Mouse (Mus musculus) intestine, embryonic 15.5 days (tissue): Measurements from ENCODE around the gene Asic2. TPM values are rescaled to one million over a fixed set of nuclear protein-coding genes. Genes with fewer than 3 reads are reported as not detected.

Source experiments
- ATAC-seq: fragments of 200-750 bp; cut with Nextera tagmentation; 2 replicates; pipeline ENCODE4 v1.8.0; 2017; ENCODE audit warnings: moderate TSS enrichment, moderate library complexity
- H3K27ac ChIP-seq: fragments of 300-500 bp; sonication (generic); 2 replicates; pipeline ENCODE4 v1.5.1; 2015; ENCODE audit warnings: mild to moderate bottlenecking, inconsistent platforms
- H3K27me3 ChIP-seq: fragments of 300-500 bp; sonication (generic); replicated peaks from 2 replicates; pipeline ENCODE4 v1.6.1; 2015; ENCODE audit warnings: inconsistent platforms
- H3K36me3 ChIP-seq: fragments of 300-500 bp; sonication (generic); 2 replicates; pipeline ENCODE4 v1.6.1; 2015; ENCODE audit warnings: inconsistent platforms
- H3K4me1 ChIP-seq: fragments of 300-500 bp; sonication (generic); replicated peaks from 2 replicates; pipeline ENCODE4 v1.6.1; 2015; ENCODE audit warnings: inconsistent platforms
- H3K4me2 ChIP-seq: fragments of 300-500 bp; sonication (generic); replicated peaks from 2 replicates; pipeline ENCODE4 v1.6.1; 2015; ENCODE audit warnings: mild to moderate bottlenecking, inconsistent platforms
- H3K4me3 ChIP-seq: fragments of 300-500 bp; sonication (generic); replicated peaks from 2 replicates; pipeline ENCODE4 v1.5.1; 2015; ENCODE audit warnings: inconsistent platforms
- H3K9ac ChIP-seq: fragments of 300-500 bp; sonication (generic); 2 replicates; pipeline ENCODE4 v1.6.1; 2015; ENCODE audit warnings: inconsistent platforms
- H3K9me3 ChIP-seq: fragments of 300-500 bp; sonication (generic); 2 replicates; pipeline ENCODE4 v1.6.1; 2016; ENCODE audit warnings: inconsistent platforms
- WGBS: fragments of 180-500 bp; shearing (Covaris S2); methylation state at CpG from one replicate; pipeline ENCODE4 v1.1.7; 2015; 5-methylcytosine and 5-hydroxymethylcytosine counted together
- polyA plus RNA-seq: library from polyadenylated mRNA; unstranded; fragments of >200 nt; fragmentation: Nextera tagmentation; extraction: Ambion mirVana; gene quantifications from 2 replicates; pipeline ENCODE4 v1.2.1, GENCODE M21; 2015

The Asic2 gene
- polyA plus RNA-seq, 1 experiment from 2014 or later: 0.19 TPM

GRCm38 (mm10) chr11:80856827-80857226 lies 1111.4 kb downstream of the Asic2 start:
- H3K27me3 ChIP-seq: no peaks in the 10 kb centered on the region; the same call in 1 of the 2 replicates
- H3K9ac ChIP-seq: no peak overlapping the region
- H3K36me3 ChIP-seq: no peaks in the 10 kb centered on the region
- no peaks in the 10 kb centered on the region for H3K4me1 ChIP-seq
- peak; percentile 21; the same call in 1 of the 2 replicates for ATAC-seq
- H3K4me3 ChIP-seq: no peak overlapping the region
- WGBS: 44% methylated on average over 2 of the region's 2 CpGs
- no peak overlapping the region for H3K4me2 ChIP-seq
- H3K9me3 ChIP-seq: no peaks in the 10 kb centered on the region
- no peak overlapping the region for H3K27ac ChIP-seq

- Histone ChIP-seq H3K36me3 (no peaks in the 10 kb centered on the region), H3K4me3 (no peak overlapping the region), H3K4me2 (peak overlapping the region; percentile 14), H3K27me3 (no peaks in the 10 kb centered on the region; the same call in 1 of the 2 replicates), H3K4me1 (no peaks in the 10 kb centered on the region), H3K9me3 (no peaks in the 10 kb centered on the region), H3K9ac (no peak overlapping the region), H3K27ac (no peak overlapping the region)
- ATAC-seq: peak; percentile 53
- WGBS: 37% methylated on average over 7 of the region's 7 CpGs
These were observed 1113.3 kb downstream of the Asic2 start for GRCm38 (mm10) chr11:80854908-80855307.

DNA sequence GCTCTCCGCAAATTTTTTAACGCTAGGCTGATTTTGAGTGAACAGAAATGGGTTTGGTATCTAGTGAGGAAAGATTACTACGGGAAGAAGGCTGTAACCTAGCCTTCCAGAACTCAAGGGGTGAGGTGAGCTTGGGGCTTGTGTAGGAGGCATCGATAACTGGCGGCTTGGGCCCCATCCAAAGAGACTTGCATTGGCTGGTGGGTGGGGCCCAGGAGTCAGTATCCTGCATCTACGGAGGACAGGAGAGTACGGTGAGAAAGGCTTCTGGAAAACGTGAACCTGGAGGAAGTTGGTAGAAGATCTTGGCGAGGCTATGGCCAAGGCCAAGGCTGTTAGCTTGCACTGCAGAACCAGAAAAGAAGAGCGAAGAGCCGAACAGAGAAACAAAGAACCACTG lies 1113.8 kb downstream of the Asic2 start:
- no peak overlapping the region for H3K27ac ChIP-seq
- no peaks in the 10 kb centered on the region for H3K36me3 ChIP-seq
- no peak overlapping the region for H3K4me3 ChIP-seq
- no peak overlapping the region for H3K9ac ChIP-seq
- H3K4me2 ChIP-seq: peak overlapping the region; percentile 14; the same call in 1 of the 2 replicates
- no peaks in the 10 kb centered on the region for H3K9me3 ChIP-seq
- 83% methylated on average over 11 of the region's 11 CpGs for WGBS
- H3K4me1 ChIP-seq: no peaks in the 10 kb centered on the region
- ATAC-seq: no peak
- H3K27me3 ChIP-seq: no peaks in the 10 kb centered on the region; the same call in 1 of the 2 replicates

DNA sequence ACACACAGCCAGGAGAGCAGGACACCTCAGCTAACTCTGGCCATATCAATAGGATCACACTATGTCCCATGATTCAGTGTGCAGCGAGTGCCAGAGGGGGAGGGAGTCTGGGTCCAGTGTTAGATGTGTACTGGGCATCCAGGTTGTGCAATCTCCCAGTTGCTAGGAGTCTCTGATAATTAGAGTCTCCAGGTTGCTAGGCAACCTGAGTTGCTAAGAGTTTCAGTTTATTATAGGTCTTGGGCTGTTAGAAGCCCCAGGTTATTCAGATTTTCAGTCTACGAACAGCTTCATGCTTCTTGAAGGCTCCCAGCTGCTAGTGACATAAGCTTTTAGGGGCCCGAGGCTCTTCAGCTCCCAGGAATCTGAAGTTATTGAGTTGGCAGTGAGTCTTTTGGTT lies 1115.2 kb downstream of the Asic2 start:
- 38% methylated on average over 3 of the region's 3 CpGs for WGBS
- H3K27ac ChIP-seq: no peak overlapping the region
- peak; percentile 65 for ATAC-seq

DNA sequence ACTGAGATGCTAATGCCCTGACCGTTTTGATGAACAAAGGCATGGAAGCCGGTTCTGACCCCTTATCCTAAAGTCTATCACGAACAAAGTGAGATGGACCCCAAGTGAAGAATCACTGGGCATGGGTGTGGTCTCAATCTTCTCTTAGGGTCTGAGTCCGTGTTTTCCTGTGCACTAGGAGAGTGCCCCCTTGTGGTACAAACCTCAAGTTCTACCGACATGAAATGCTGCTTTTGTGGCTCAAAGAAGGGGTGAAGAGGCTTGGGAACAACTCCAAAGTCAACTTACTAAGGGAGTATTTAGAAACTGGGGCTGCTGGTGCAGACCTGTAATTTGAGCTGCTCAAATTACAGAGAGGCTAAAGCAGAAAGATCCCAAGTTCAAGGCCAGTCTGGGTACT lies 1116.4 kb downstream of the Asic2 start:
- Histone ChIP-seq H3K9me3 (no peaks in the 10 kb centered on the region), H3K9ac (no peak overlapping the region), H3K36me3 (no peaks in the 10 kb centered on the region), H3K27me3 (peaks cover 5% of the 10 kb centered on the region), H3K4me1 (no peaks in the 10 kb centered on the region), H3K27ac (no peak overlapping the region), H3K4me2 (no peak overlapping the region), H3K4me3 (no peak overlapping the region)
- ATAC-seq: no peak
- WGBS: 45% methylated on average over 5 of the region's 5 CpGs

More for the DNA sequence above, 1115.2 kb downstream of the Asic2 start:
- Histone ChIP-seq H3K36me3 (no peaks in the 10 kb centered on the region), H3K4me1 (no peaks in the 10 kb centered on the region), H3K4me3 (no peak overlapping the region), H3K9me3 (no peaks in the 10 kb centered on the region), H3K27me3 (peaks cover 1% of the 10 kb centered on the region; the same call in 1 of the 2 replicates), H3K9ac (no peak overlapping the region), H3K4me2 (no peak overlapping the region)

- no peak overlapping the region for H3K9ac ChIP-seq
- no peak for ATAC-seq
- H3K9me3 ChIP-seq: no peaks in the 10 kb centered on the region
- 44% methylated on average over 5 of the region's 5 CpGs for whole genome bisulfite sequencing
- no peaks in the 10 kb centered on the region for H3K36me3 ChIP-seq
- peaks cover 5% of the 10 kb centered on the region for H3K27me3 ChIP-seq
- H3K27ac ChIP-seq: no peak overlapping the region
- no peak overlapping the region for H3K4me2 ChIP-seq
- no peak overlapping the region for H3K4me3 ChIP-seq
- H3K4me1 ChIP-seq: no peaks in the 10 kb centered on the region
These were observed 1120.1 kb downstream of the Asic2 start for GRCm38 (mm10) chr11:80848131-80848530.

- no peak overlapping the region for H3K4me3 ChIP-seq
- no peaks in the 10 kb centered on the region for H3K9me3 ChIP-seq
- no peak overlapping the region for H3K27ac ChIP-seq
- peaks cover 5% of the 10 kb centered on the region; the same call in 1 of the 2 replicates for H3K27me3 ChIP-seq
- 41% methylated on average over 3 of the region's 3 CpGs for WGBS
- H3K9ac ChIP-seq: no peak overlapping the region
- no peaks in the 10 kb centered on the region for H3K4me1 ChIP-seq
- H3K36me3 ChIP-seq: no peaks in the 10 kb centered on the region
- no peak overlapping the region for H3K4me2 ChIP-seq
- ATAC-seq: no peak
These were observed 1122.1 kb downstream of the Asic2 start for GRCm38 (mm10) chr11:80846115-80846514.

DNA sequence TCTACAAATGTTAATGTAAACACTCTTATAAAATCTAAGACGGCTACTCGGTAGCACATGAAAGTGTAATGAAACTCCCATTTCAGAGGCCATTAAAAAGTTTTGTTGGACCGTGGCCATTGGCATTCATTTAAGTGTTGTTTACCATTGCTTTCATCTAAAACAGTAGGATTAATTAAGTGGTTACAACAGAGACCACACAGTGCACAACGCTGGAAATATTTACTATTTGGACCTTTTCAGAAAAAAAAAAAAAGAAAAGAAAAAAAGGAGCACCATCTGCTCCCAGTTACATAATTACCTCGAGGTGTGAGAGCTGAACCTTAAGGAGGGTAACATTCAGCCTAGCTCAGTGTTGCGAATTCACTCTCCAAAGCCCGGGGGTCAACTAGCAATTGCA lies 1122.8 kb downstream of the Asic2 start:
- no peak overlapping the region for H3K27ac ChIP-seq
- H3K36me3 ChIP-seq: no peaks in the 10 kb centered on the region
- no peak overlapping the region for H3K9ac ChIP-seq
- WGBS: 49% methylated on average over 7 of the region's 7 CpGs
- H3K4me1 ChIP-seq: no peaks in the 10 kb centered on the region
- no peak overlapping the region for H3K4me2 ChIP-seq
- H3K9me3 ChIP-seq: no peaks in the 10 kb centered on the region
- H3K27me3 ChIP-seq: peaks cover 5% of the 10 kb centered on the region; the same call in 1 of the 2 replicates
- no peak overlapping the region for H3K4me3 ChIP-seq
- ATAC-seq: no peak

DNA sequence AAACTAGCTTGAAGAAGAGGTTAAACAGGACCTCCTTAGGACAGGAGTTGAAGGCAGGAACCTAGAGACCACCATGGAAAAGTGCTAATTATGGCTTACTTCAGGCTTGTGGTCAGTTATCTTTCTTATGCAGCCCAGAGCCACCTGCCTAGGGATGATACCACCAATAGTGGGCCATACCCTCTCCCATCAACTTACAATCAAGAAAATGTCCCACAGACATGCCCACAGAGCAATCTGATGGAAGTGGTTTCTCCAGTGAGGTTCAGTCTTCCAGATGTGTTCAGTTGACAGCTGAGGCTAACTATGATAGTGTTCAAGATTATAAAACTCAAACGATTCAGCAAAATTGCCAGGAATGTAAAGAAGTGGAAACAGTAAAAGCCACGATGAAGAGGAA lies 1124.8 kb downstream of the Asic2 start:
- 71% methylated on average over 2 of the region's 2 CpGs for WGBS
- no peak overlapping the region for H3K27ac ChIP-seq
- no peak for ATAC-seq

DNA sequence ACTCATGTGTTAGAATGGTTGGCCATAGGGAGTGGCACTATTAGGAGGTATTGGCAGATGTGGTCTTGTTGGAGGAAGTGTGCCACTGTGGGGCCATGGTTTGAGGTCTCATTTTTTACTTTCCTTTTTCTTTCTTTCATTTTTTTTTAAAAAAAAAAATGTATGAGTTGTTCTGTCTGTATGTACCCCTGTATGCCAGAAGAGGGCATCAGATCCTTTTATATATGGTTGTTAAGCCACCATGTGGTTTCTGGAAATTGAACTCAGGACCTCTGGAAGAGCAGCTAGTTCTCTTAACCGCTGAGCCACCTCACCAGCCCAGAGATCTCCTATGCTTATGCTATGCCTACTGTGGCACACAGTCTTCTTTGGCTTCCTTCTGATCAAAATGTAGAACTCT lies 1129.5 kb downstream of the Asic2 start:
- Histone ChIP-seq H3K27ac (no peak overlapping the region), H3K9ac (no peak overlapping the region), H3K9me3 (no peaks in the 10 kb centered on the region), H3K4me3 (no peak overlapping the region), H3K27me3 (no peaks in the 10 kb centered on the region), H3K4me1 (no peaks in the 10 kb centered on the region), H3K36me3 (no peaks in the 10 kb centered on the region), H3K4me2 (no peak overlapping the region)
- no peak for ATAC-seq
- 66% methylated on average over 1 of the region's 1 CpGs for WGBS

More for the DNA sequence above, 1124.8 kb downstream of the Asic2 start:
- Histone ChIP-seq H3K9ac (no peak overlapping the region), H3K9me3 (no peaks in the 10 kb centered on the region), H3K36me3 (no peaks in the 10 kb centered on the region), H3K4me1 (no peaks in the 10 kb centered on the region), H3K4me3 (no peak overlapping the region), H3K27me3 (peaks cover 5% of the 10 kb centered on the region; the same call in 1 of the 2 replicates), H3K4me2 (no peak overlapping the region)

DNA sequence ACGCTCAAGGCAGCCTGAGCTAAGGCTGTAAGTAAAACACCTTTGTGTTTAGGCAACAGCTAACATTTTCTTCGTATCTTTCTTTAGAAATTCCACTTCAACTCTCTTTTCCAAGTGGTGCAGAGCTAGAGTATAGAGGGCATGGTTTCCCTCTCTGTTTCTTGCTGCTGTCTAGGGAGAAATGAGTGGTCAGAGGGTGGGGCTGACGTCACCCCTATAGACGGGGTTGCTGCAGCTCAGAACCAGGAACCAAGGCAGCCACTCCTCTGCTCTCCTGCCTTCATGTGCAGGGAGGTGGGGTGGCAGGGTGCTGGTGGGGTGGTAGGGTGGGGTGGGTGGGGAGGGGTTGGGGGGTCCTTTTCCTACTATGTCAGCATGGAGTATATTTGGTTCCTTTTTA lies 1132.4 kb downstream of the Asic2 start:
- H3K9ac ChIP-seq: no peak overlapping the region
- 64% methylated on average over 4 of the region's 4 CpGs for WGBS
- H3K36me3 ChIP-seq: no peaks in the 10 kb centered on the region
- no peak overlapping the region for H3K27ac ChIP-seq
- H3K27me3 ChIP-seq: no peaks in the 10 kb centered on the region
- no peak overlapping the region for H3K4me2 ChIP-seq
- no peak overlapping the region for H3K4me3 ChIP-seq
- no peaks in the 10 kb centered on the region for H3K9me3 ChIP-seq
- H3K4me1 ChIP-seq: no peaks in the 10 kb centered on the region
- ATAC-seq: peak; percentile 56; the same call in 1 of the 2 replicates

GRCm38 (mm10) chr11:80835395-80835794 lies 1132.9 kb downstream of the Asic2 start:
- no peaks in the 10 kb centered on the region for H3K9me3 ChIP-seq
- no peak overlapping the region for H3K9ac ChIP-seq
- H3K4me2 ChIP-seq: no peak overlapping the region
- H3K4me1 ChIP-seq: no peaks in the 10 kb centered on the region
- H3K27me3 ChIP-seq: no peaks in the 10 kb centered on the region
- ATAC-seq: no peak
- H3K4me3 ChIP-seq: no peak overlapping the region
- H3K36me3 ChIP-seq: no peaks in the 10 kb centered on the region
- WGBS: 81% methylated on average over 2 of the region's 2 CpGs
- no peak overlapping the region for H3K27ac ChIP-seq
